Mouse (Mus musculus) urinary bladder, postnatal 0 days (tissue): ENCODE results near the gene Vangl1. TPM values are rescaled to one million over a fixed set of nuclear protein-coding genes. Genes with fewer than 3 reads are reported as not detected.

Experiments
- polyA plus RNA-seq: library from polyadenylated mRNA; unstranded; fragments of >200 nt; fragmentation: Nextera tagmentation; extraction: Ambion mirVana; gene quantifications from 2 replicates; pipeline ENCODE4 v1.2.1, GENCODE M21; 2015

Gene Vangl1
- polyA plus RNA-seq: 23.3 and 30.5 TPM in 2 replicates

DNA sequence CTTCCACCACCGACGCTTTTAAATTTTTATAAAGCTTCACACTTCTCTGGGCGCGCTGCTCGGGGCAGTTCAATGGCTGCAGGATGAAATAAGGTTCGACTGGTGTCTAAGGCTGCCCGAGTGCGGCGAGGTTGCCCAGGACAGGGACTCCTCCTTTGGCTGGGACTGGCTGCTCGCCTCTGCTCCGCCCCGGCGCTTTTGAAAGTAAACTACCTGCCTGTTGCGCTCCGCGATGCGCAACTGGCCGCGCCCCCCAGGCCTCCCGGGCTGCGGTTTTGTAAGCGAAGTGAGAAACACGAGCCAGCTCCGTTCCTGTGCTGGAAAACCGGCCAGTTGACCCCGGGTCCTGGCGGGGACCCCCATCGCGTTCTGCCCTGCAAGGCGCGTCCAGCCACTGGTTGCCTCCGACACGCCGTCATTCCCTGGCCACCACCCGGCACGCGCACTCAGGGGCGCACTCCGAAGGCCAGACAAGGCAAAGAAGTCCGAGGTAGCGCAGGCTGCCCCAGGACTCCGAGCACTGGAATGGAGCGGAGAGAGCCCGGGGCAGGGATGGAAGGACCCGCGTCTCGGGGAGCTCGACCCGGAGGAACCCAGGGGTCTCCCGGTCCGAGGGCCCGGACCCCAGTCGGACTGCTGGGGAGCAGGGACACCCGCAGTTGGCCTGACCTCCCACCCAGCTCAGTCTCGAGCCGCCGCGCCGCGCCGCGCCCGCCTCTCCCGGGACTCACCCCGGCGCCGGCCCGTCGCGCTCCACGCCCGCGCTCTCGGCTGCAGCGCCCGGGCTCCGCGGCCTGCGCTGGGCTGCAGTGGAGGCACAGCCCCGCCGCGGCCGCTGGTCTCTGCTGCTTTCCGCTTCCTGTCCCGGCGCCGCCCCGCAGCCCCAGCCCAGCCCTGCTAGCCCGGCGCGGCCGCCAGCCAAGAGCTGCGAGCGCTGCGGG lies at the start of gene Vangl1:
Gene Vangl1, minus strand, starts transcription at position 913 of the 941 bp plus-strand sequence.

Other genes with a start within 250 kb of the Vangl1 start
- not detected in 2 replicates for gene Nhlh2, start 194.6 kb downstream of the Vangl1 start, polyA plus RNA-seq
- gene Casq2, start 118.3 kb downstream of the Vangl1 start, polyA plus RNA-seq: 72.0 and 94.0 TPM in 2 replicates